Mouse (Mus musculus) common myeloid progenitor, adult 5-6 weeks (primary cell): Measurements from ENCODE around the gene Acin1. TPM values are rescaled to one million over a fixed set of nuclear protein-coding genes. Genes with fewer than 3 reads are reported as not detected.
A peak's percentile ranks its signal among the peaks of the same experiment; 100 is the strongest.

Source experiments
- ATAC-seq: replicated peaks from 2 replicates; pipeline ENCODE4 v1.8.0; 2016; ENCODE audit warnings: low read depth, mild to moderate bottlenecking, moderate TSS enrichment, inconsistent platforms; ENCODE audit not compliant: poor library complexity, severe bottlenecking
- total RNA-seq: library from RNA; stranded (forward); fragments of 200-1000, 187-1606 nt; gene quantifications from 2 replicates; pipeline ENCODE4 v1.2.3, GENCODE M21; 2017

Acin1 gene
- total RNA-seq, 1 experiment from 2014 or later = 282 TPM

DNA sequence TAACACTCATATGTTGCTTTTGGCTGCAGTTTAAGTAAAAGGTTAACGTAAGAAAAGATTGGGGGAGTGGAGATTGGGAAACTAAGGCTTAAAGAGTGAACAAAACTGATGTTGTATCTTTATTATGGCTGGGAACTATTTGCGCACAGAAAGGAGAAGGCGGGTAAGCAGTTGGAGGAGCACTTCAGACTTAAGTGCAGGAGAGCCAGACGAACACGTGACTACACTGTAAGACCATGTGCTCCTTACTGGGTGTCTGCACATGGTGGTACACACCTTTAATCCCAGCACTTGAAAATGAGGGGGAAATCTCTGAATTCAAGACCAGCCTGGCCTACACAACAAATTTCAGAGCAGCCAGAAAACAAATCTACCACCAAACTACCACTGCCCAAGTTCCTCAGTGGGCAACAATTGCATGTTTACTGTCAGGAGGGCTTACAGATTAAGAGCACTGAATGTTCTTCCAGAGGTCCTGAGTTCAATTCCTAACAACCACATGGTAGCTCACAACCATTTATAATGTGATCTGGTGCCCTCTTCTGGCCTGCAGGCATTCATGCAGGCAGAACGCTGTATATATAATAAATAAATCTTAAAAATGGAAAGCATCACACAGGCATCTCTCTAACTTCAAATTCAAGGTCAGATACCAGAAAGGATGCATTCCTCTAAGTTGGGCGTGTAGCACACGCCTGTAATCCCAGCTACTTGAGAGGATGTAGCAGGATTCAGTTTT lies 39.7 kb downstream of the Acin1 start:
- ATAC-seq = no peak

- no peak for ATAC-seq
Observed at GRCm38 (mm10) chr14:54646455-54646854, 40.3 kb downstream of the Acin1 start.

DNA sequence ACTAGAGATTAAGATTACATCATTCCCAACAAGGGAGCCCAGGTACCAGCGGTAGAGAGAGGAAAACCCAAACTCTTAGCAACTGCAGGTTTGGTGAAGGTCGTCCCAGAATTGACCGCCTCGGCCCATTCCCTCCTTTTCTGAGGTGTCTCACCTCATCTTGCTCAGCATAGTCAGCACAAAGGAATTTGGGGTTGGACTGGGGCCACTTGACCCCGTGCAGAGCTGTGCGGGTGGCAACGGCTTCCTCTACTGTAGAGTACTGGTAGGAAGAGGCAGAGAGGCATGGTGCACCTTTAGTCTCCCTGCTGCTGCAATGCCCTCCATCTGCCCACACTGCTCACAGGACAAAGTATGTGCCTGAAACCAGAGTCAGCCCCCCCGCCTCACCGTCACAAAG lies 42.4 kb downstream of the Acin1 start:
- ATAC-seq = no peak

GRCm38 (mm10) chr14:54643011-54643410 lies 43.7 kb downstream of the Acin1 start:
- ATAC-seq = no peak

DNA sequence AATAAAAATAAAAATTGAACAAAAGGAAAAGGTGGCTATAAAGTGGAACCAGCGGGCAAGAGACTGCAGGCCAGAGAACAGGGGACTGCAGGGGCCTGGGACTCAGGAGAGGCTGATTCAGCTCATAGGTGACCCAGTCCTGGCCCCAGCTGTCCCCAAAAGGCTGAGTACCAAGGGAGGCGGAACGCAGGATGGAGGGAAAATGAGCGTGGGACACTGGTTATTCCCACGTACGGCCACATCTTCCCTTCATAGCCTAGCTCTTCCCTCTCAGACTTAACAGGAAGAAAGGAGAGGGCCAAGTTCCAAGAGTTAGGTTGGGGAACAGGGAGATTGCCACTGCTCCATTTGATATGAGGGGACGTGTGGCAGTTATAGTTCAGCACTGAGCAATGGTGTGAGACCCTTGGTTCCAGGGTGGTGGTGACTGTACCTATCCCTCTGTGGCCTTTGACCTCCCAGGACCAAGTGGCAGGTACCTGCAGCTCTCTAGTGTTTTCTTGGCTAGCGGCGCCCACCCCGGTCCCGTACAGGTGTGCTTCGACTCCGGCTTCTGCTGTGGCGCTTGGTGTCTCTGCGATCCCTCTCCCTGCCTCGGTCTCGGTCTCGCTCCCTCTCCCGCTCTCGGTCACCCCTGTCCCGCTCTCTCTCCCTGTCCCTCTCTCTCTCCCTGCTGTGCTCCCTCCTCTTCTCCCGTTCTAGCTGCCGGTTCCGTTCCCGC lies 44.3 kb downstream of the Acin1 start:
- ATAC-seq = no peak

GRCm38 (mm10) chr14:54641305-54641969 lies 45.3 kb downstream of the Acin1 start, which contains the start of gene Cdh24:
Cdh24 (minus strand) TSS chr14:54641364.
- peak; percentile 76 for ATAC-seq

- no peak for ATAC-seq
Observed at GRCm38 (mm10) chr14:54640946-54641304, 45.8 kb downstream of the Acin1 start, which contains the start of gene Gm17606. Gm17606 (plus strand) TSS chr14:54640952.

DNA sequence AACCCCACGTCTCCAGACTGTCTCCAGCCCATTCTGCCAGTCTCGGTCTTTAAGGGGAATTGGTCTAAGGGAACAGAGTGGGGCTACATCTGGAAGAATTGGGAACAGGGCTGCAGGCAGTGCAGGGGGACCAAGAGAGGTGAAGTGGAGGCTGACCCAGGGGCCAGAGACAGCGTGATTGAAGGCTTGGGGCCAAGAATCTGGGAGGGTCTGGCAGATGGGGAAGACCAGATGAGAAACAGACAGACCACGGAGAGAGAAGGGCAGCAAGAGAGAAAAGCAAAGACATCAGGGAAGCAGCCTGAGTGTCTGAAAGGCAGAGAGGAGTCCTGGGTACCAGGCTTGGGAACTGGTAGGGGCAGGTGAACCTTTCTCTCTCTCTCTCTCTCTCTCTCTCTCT lies 46.6 kb downstream of the Acin1 start:
- ATAC-seq = no peak

DNA sequence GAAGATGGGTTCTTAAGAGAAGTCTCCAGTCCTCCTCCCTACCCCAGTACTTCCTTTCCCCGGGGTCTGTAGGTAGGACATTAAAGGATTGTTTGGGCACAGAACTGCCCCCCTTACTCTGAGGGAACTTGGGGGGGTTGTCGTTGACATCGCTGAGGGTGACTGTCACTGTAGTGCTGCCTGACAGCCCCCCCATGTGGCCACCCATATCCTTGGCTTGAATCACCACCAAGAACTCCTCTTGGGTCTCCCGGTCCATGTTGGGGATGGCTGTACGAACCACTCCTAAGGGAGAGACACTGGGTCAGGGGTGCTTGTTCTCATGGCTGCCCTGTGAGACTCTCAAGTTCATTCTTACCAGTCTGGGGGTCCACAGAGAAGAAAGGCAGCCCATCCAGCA lies 48.5 kb downstream of the Acin1 start:
- ATAC-seq = no peak

- 0 out of 2 replicates have a peak, but pooled peaks have one; percentile 15 for ATAC-seq
Observed at GRCm38 (mm10) chr14:54636954-54637353, 49.8 kb downstream of the Acin1 start.

- 0 out of 2 replicates have a peak, but pooled peaks have one; percentile 20 for ATAC-seq
Observed at GRCm38 (mm10) chr14:54634182-54634581, 52.5 kb downstream of the Acin1 start.

DNA sequence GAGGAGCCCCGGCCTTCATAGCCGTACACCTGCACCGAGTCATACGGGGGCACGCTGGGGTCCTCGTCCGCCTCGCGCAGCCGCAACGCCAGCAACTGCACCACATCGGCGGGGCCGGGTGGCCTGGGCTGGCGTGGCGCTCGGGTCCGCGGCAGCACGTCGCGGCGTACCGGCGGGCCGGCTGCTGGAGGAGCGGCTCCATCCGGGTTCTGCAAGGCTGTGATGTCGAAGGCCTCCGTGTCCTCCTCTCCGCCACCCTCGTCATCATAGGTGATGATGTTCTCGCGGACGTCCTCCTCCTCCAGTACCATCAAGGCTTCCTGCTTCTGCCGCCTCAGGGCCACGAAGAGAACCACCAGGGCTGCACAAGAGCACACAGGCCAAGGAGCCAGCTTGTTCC lies 54.5 kb downstream of the Acin1 start:
- no peak for ATAC-seq

- no peak for ATAC-seq
Observed at GRCm38 (mm10) chr14:54631240-54631599, 55.5 kb downstream of the Acin1 start.

DNA sequence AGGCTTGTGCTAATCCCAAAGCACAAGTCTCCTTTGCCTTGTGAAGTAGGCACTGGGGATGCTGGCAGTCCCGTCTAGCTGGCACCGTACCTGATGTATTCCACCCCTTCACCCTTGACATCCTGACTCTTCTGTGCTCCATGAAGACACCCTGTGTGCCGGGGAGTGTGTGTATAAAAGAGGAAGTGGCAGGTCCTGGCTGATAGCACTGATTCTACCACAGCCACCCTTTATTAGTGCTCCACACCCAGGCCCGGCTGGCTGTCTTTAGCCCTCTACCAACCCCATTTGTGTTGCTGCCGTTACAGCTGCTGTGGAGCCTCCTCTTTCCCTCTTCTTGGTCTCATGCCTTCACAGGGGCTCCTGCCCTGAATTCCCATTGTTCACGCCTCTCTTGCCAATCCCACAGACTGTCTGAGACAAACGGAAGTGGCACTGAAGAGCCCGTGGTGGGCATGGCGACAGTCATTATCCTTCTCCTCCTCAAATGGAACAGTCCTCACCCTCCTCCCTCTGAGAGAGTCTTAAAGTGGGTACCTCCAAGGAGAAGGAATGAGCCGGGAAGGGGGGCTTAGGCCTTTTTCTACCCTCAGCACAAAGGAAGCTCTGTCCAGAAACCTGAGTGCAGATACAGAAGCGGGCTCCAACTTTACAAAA lies 56.0 kb downstream of the Acin1 start:
- peak; percentile 81 for ATAC-seq

- no peak for ATAC-seq
Observed at GRCm38 (mm10) chr14:54629797-54630196, 56.9 kb downstream of the Acin1 start.

GRCm38 (mm10) chr14:54628103-54628502 lies 58.6 kb downstream of the Acin1 start:
- ATAC-seq = no peak

DNA sequence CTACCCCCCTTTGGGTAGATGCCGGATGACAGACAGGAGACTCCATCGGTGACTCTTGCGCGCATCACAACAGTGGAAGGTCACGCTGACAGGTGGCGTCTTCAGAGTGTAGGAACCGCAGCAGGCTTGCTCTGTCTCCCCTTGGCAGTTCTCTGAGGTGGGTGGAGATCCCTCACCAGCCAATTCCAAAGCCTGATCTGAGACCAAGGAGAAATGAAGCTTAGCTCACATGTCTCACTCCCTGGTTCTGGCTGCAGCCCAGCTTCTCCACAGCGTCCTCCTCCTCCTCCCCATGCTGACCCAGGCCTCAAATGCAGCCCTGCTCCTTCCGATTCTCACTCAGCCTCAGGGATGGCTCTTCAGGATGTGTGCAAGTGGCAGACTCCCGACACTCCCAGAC lies 61.8 kb downstream of the Acin1 start:
- ATAC-seq = no peak

DNA sequence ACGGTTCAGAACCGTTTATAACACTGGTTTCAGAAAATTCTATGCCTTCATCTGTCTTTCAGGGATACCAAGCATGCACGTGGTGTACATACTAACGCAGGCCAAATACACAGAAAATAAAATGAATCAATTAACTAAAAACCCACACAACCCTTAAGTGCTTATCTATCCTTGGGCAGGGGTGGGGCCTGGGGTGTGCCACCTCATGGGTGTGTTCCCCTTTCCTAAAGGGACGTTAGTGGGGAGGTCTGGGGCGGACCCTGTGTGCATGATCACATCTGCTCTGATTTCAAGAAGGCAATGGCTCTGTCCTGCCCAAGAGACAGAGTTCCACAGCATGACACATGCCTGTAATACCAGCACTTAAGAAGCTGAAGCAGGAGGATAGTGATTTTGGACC lies 63.4 kb downstream of the Acin1 start:
- ATAC-seq = peak; percentile 54; the same call in 1 of the 2 replicates

GRCm38 (mm10) chr14:54621133-54621532 lies 65.6 kb downstream of the Acin1 start, which contains the start of gene Psmb11:
Psmb11 (plus strand) TSS chr14:54621433.
- ATAC-seq = no peak

DNA sequence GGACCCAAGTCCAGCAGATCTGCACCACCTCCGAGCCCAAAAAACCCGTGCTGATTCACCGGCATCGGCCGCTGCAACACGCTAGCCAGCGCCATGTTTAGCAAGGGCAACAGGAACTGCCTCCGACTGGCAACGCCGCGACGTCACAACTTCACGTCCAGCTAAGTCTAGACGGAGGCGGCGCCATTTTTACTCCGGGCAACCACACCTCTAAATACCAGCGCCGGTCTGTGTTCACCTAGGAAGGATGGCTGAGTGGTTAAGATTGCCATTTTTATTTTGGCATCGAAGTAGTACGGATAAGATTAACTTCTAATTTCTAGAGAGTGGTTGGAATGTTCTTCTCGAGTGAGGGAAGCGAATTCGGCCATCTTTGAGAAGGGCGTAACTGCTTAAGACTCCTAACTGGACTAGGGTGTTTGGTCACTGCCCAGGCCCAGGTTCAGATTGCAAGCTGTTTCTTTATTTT lies 68.8 kb downstream of the Acin1 start, which contains the start of gene Psmb5:
TSS of gene Psmb5 (minus strand) at position 126 of the 469 bp plus-strand sequence.
- peak; percentile 98 for ATAC-seq
